Mouse (Mus musculus) liver, postnatal 0 days (tissue): ENCODE measurements around the gene Kirrel3. TPM values are rescaled to one million over a fixed set of nuclear protein-coding genes. Genes with fewer than 3 reads are reported as not detected.

ENCODE experiments used
- ATAC-seq: fragments of 200-750 bp; cut with Nextera tagmentation; 2 replicates; pipeline ENCODE4 v1.8.0; 2017; ENCODE audit warnings: mild to moderate bottlenecking, moderate library complexity
- DNase-seq: peaks from one replicate; pipeline ENCODE4 v3.0.0-alpha.2; 2016
- H3K27ac ChIP-seq: fragments of 300-500 bp; sonication (generic); 2 replicates; pipeline ENCODE4 v1.5.1; 2014; ENCODE audit warnings: antibody characterized with exemption, moderate library complexity, mild to moderate bottlenecking, low read depth
- H3K27me3 ChIP-seq: fragments of 300-500 bp; sonication (generic); 2 replicates; pipeline ENCODE4 v1.6.1; 2014; ENCODE audit warnings: low read length, control low read depth, mixed read lengths; ENCODE audit not compliant: insufficient read depth
- H3K36me3 ChIP-seq: fragments of 300-500 bp; sonication (generic); replicated peaks from 2 replicates; pipeline ENCODE4 v1.6.1; 2014; ENCODE audit warnings: mild to moderate bottlenecking, control low read depth, low read length, moderate library complexity, mixed read lengths; ENCODE audit not compliant: insufficient read depth
- H3K4me1 ChIP-seq: fragments of 300-500 bp; sonication (generic); 2 replicates; pipeline ENCODE4 v1.6.1; 2014; ENCODE audit warnings: antibody characterized with exemption, mild to moderate bottlenecking, control low read depth; ENCODE audit not compliant: insufficient read depth
- H3K4me2 ChIP-seq: fragments of 300-500 bp; sonication (generic); 2 replicates; pipeline ENCODE4 v1.6.1; 2014; ENCODE audit warnings: low read depth, mild to moderate bottlenecking, low read length, moderate library complexity, mixed read lengths
- H3K4me3 ChIP-seq: fragments of 300-500 bp; sonication (generic); 2 replicates; pipeline ENCODE4 v1.5.1; 2014; ENCODE audit warnings: low read depth, low read length
- H3K9ac ChIP-seq: fragments of 300-500 bp; sonication (generic); replicated peaks from 2 replicates; pipeline ENCODE4 v1.6.1; 2014; ENCODE audit warnings: mild to moderate bottlenecking, moderate library complexity
- H3K9me3 ChIP-seq: fragments of 300-500 bp; sonication (generic); 2 replicates; pipeline ENCODE4 v1.6.1; 2016; ENCODE audit warnings: mild to moderate bottlenecking, control low read depth, low read length, mixed read lengths
- CTCF ChIP-seq: sonication (generic); IDR thresholded peaks from 2 replicates; pipeline ENCODE4 v1.5.1; 2016; ENCODE audit warnings: antibody characterized with exemption, low read depth
- EP300 ChIP-seq: IDR thresholded peaks from 2 replicates; pipeline ENCODE4 v1.6.1; 2016; ENCODE audit warnings: antibody characterized with exemption, low read depth, mild to moderate bottlenecking
- WGBS: fragments of 180-500 bp; shearing (Covaris S2); extraction: QIAGEN DNeasy Blood & Tissue Kit; methylation state at CpG from one replicate; pipeline ENCODE4 v1.1.7; 2014; ENCODE audit not compliant: insufficient replicate concordance; 5-methylcytosine and 5-hydroxymethylcytosine counted together
- polyA plus RNA-seq: library from polyadenylated mRNA; unstranded; fragments of >200 nt; fragmentation: Nextera tagmentation; extraction: Ambion mirVana; gene quantifications from 2 replicates; pipeline ENCODE4 v1.2.1, GENCODE M21; 2015

Kirrel3 gene
- polyA plus RNA-seq, 1 experiment from 2014 or later, result 0.07 TPM

DNA sequence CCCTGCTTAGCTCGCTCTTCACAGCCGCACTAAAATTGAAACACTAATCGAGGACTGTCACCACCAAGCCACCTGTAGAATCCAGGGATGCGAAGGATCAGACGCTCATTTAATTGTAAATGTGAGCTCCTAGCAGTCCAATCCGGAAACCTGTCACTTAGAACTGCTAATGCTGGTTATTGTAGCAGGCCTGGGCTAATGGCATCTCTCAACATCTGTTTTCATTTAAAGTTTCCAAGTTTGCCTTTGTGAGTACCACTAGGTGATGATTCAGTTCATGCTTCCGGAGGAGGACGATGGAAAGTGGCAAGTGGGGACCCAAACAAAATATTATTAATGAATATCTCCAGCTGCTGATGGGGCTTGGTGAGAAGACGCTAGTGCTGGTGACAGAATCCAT, 161.1 kb downstream of the Kirrel3 start:
- H3K36me3 ChIP-seq, result no peaks in the 10 kb centered on the region
- H3K27ac ChIP-seq, result no peak overlapping the region
- ATAC-seq (no peak), DNase-seq (no peak)
- H3K9ac ChIP-seq, result no peak overlapping the region
- no peaks in the 10 kb centered on the region for H3K4me1 ChIP-seq
- H3K4me3 ChIP-seq, result no peak overlapping the region
- 77% methylated on average over 9 of the region's 9 CpGs for WGBS
- H3K9me3 ChIP-seq, result no peaks in the 10 kb centered on the region
- no peak for TF ChIP-seq CTCF
- TF ChIP-seq EP300, result no peak
- no peak overlapping the region for H3K4me2 ChIP-seq
- no peaks in the 10 kb centered on the region for H3K27me3 ChIP-seq

GRCm38 (mm10) chr9:34652278-34652677, 166.6 kb downstream of the Kirrel3 start:
- Histone ChIP-seq H3K27me3 (no peaks in the 10 kb centered on the region), H3K9ac (no peak overlapping the region), H3K27ac (no peak overlapping the region), H3K4me1 (no peaks in the 10 kb centered on the region), H3K36me3 (no peaks in the 10 kb centered on the region), H3K4me2 (no peak overlapping the region), H3K4me3 (no peak overlapping the region), H3K9me3 (no peaks in the 10 kb centered on the region)
- DNase-seq (no peak), ATAC-seq (no peak)
- TF ChIP-seq CTCF (no peak), EP300 (no peak)
- WGBS, result 63% methylated on average over 3 of the region's 3 CpGs

DNA sequence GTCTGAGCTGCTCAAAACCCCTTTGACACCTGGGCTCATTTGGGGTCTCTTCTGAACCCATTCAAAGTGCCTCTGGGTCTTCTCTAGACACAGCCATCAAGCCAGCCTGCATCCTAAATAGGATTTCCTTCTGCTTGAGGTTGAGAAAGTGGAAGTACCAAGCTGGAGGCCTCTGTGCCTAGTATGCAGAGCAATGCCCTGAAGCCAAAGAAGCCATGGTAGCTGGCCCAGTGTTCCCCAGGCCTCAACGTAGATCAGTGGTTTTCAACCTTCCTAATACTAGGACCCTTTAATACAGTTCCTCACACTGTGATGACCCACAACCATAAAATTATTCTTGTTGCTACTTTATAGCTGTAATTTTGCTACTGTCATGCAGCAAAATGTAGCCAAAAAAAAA, 167.4 kb downstream of the Kirrel3 start:
- Histone ChIP-seq H3K27me3 (no peaks in the 10 kb centered on the region), H3K9ac (no peak overlapping the region), H3K4me2 (no peak overlapping the region), H3K4me3 (no peak overlapping the region), H3K36me3 (no peaks in the 10 kb centered on the region), H3K9me3 (no peaks in the 10 kb centered on the region), H3K27ac (no peak overlapping the region), H3K4me1 (no peaks in the 10 kb centered on the region)
- TF ChIP-seq EP300, result no peak
- no peak for TF ChIP-seq CTCF
- 59% methylated on average over 1 of the region's 1 CpGs for WGBS
- DNase-seq, result no peak
- ATAC-seq, result no peak

GRCm38 (mm10) chr9:34660566-34660965, 174.9 kb downstream of the Kirrel3 start:
- ATAC-seq (no peak), DNase-seq (no peak)
- Histone ChIP-seq H3K9me3 (no peaks in the 10 kb centered on the region), H3K4me1 (no peaks in the 10 kb centered on the region), H3K27ac (no peak overlapping the region), H3K4me3 (no peak overlapping the region), H3K27me3 (no peaks in the 10 kb centered on the region), H3K9ac (no peak overlapping the region), H3K36me3 (no peaks in the 10 kb centered on the region), H3K4me2 (no peak overlapping the region)
- WGBS, result 72% methylated on average over 1 of the region's 1 CpGs
- TF ChIP-seq CTCF (peak; percentile 31), EP300 (no peak)

DNA sequence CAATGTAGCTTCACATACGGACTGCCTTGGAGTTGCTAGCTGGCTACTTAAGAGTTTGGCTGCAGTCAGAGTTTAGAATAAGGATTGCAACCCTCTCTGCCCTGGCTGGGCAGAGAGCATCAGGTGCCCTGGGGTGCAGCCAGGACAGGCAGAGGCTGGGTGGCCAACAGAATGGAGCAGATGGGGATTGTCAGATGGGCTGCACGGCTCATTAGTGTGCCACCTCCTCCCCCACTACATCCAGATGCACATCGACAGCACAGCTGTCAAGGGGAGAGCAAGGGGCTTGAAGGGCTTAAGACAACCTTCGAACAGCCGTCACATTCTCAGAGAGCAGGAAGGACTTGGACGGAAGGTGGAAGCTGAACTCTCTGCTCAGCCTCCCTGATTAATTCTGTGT, 177.7 kb downstream of the Kirrel3 start:
- TF ChIP-seq EP300 (no peak), CTCF (no peak)
- Histone ChIP-seq H3K27me3 (no peaks in the 10 kb centered on the region), H3K4me1 (no peaks in the 10 kb centered on the region), H3K9me3 (no peaks in the 10 kb centered on the region), H3K4me2 (no peak overlapping the region), H3K4me3 (no peak overlapping the region), H3K9ac (no peak overlapping the region), H3K36me3 (no peaks in the 10 kb centered on the region), H3K27ac (no peak overlapping the region)
- DNase-seq, result no peak
- WGBS, result 64% methylated on average over 6 of the region's 6 CpGs
- ATAC-seq, result no peak

DNA sequence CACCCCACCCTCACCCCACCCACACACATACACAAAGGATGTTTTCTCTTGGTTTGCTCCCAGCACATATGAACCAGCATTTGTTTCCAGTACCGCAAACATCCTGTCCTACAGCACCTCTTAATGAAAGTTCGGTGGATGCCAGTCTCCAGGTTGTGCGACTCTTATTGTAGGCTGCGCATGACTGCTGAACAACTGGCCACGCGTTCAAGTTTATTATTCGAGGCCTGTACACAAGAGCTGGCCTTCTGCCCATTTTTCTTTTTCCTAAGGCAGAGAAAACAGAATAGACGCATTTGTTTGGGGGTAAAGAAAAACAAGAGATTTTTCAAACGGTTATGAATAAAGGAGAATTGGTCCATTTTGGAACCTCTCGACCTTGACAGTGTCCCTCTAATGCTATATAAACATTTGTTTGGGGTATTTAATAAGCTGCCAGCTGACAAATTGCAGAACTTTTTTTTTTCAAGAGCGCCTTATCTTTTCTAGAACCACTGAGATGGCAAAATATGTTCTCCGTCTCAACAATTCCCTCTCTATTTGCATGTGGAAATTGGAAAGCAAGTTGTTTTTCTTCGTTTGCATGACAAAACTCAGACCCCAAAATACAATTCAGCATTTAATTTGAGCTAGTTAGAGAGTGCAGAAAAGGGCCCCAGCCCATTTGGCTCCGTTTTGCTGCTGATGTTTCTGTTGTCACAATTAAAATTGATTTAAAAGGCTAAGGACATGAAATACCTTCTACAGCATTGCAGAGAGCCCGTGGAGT, 179.9 kb downstream of the Kirrel3 start:
- Histone ChIP-seq H3K36me3 (no peaks in the 10 kb centered on the region), H3K4me3 (no peak overlapping the region), H3K27ac (no peak overlapping the region), H3K4me1 (no peaks in the 10 kb centered on the region), H3K4me2 (no peak overlapping the region), H3K9ac (no peak overlapping the region), H3K9me3 (no peaks in the 10 kb centered on the region), H3K27me3 (no peaks in the 10 kb centered on the region)
- ATAC-seq (no peak), DNase-seq (no peak)
- WGBS, result 73% methylated on average over 15 of the region's 15 CpGs
- no peak for TF ChIP-seq CTCF
- TF ChIP-seq EP300, result no peak
